Mouse (Mus musculus): Measurements from ENCODE around the gene Riok2. TPM values are rescaled to one million over a fixed set of nuclear protein-coding genes. Genes with fewer than 3 reads are reported as not detected.
A peak's percentile ranks its signal among the peaks of the same experiment; 100 is the strongest.

Gene Riok2
- polyA plus RNA-seq, 1 experiment, result 10.3 TPM

- H3K27ac ChIP-seq (ENCODE audit: control insufficient read depth, insufficient read depth, low read depth, low read length, poor library complexity), result no peak overlapping the region
- 64% methylated on average over 3 of the region's 3 CpGs for WGBS
- TF ChIP-seq CTCF (IDR thresholded peaks at IDR 0.05; ENCODE audit: control insufficient read depth, insufficient read depth, low read length) (no peak), POLR2A (IDR thresholded peaks at IDR 0.05; ENCODE audit: borderline replicate concordance, control insufficient read depth, low read depth, low read length) (no peak)
Observed at GRCm38 (mm10) chr17:17384502-17384901, 10.4 kb downstream of the Riok2 start.

GRCm38 (mm10) chr17:17386117-17386516 is 12.0 kb downstream of the Riok2 start:
- TF ChIP-seq CTCF (IDR thresholded peaks at IDR 0.05; ENCODE audit: control insufficient read depth, insufficient read depth, low read length), result no peak
- no peak for TF ChIP-seq POLR2A (IDR thresholded peaks at IDR 0.05; ENCODE audit: borderline replicate concordance, control insufficient read depth, low read depth, low read length)
- WGBS, result 89% methylated on average over 2 of the region's 2 CpGs

More at GRCm38 (mm10) chr17:17384502-17384901, 10.4 kb downstream of the Riok2 start:
- Histone ChIP-seq H3K4me3 (replicated peaks; ENCODE audit: control insufficient read depth, low read depth, low read length) (no peak overlapping the region), H3K4me1 (ENCODE audit: control insufficient read depth, insufficient read depth, low read length) (no peaks in the 10 kb centered on the region)

GRCm38 (mm10) chr17:17391823-17392222 is 17.7 kb downstream of the Riok2 start:
- TF ChIP-seq CTCF (IDR thresholded peaks at IDR 0.05; ENCODE audit: control insufficient read depth, insufficient read depth, low read length), result no peak
- no peak for TF ChIP-seq POLR2A (IDR thresholded peaks at IDR 0.05; ENCODE audit: borderline replicate concordance, control insufficient read depth, low read depth, low read length)
- Histone ChIP-seq H3K27ac (ENCODE audit: control insufficient read depth, insufficient read depth, low read depth, low read length, poor library complexity) (no peak overlapping the region), H3K4me3 (replicated peaks; ENCODE audit: control insufficient read depth, low read depth, low read length) (no peak overlapping the region), H3K4me1 (ENCODE audit: control insufficient read depth, insufficient read depth, low read length) (no peaks in the 10 kb centered on the region)
- 61% methylated on average over 4 of the region's 4 CpGs for WGBS

More at GRCm38 (mm10) chr17:17386117-17386516, 12.0 kb downstream of the Riok2 start:
- H3K27ac ChIP-seq (ENCODE audit: control insufficient read depth, insufficient read depth, low read depth, low read length, poor library complexity), result no peak overlapping the region
- H3K4me1 ChIP-seq (ENCODE audit: control insufficient read depth, insufficient read depth, low read length), result no peaks in the 10 kb centered on the region
- no peak overlapping the region for H3K4me3 ChIP-seq (replicated peaks; ENCODE audit: control insufficient read depth, low read depth, low read length)

- TF ChIP-seq CTCF (IDR thresholded peaks at IDR 0.05; ENCODE audit: control insufficient read depth, insufficient read depth, low read length), result no peak
- no peak for TF ChIP-seq POLR2A (IDR thresholded peaks at IDR 0.05; ENCODE audit: borderline replicate concordance, control insufficient read depth, low read depth, low read length)
- H3K27ac ChIP-seq (ENCODE audit: control insufficient read depth, insufficient read depth, low read depth, low read length, poor library complexity), result no peak overlapping the region
- no peaks in the 10 kb centered on the region for H3K4me1 ChIP-seq (ENCODE audit: control insufficient read depth, insufficient read depth, low read length)
- no peak overlapping the region for H3K4me3 ChIP-seq (replicated peaks; ENCODE audit: control insufficient read depth, low read depth, low read length)
- WGBS, result 73% methylated on average over 7 of the region's 7 CpGs
Observed at GRCm38 (mm10) chr17:17392863-17393262, 18.8 kb downstream of the Riok2 start.

GRCm38 (mm10) chr17:17393300-17393699 is 19.2 kb downstream of the Riok2 start:
- no peak overlapping the region for H3K4me3 ChIP-seq (replicated peaks; ENCODE audit: control insufficient read depth, low read depth, low read length)
- H3K27ac ChIP-seq (ENCODE audit: control insufficient read depth, insufficient read depth, low read depth, low read length, poor library complexity), result no peak overlapping the region
- 86% methylated on average over 6 of the region's 6 CpGs for WGBS
- TF ChIP-seq CTCF (IDR thresholded peaks at IDR 0.05; ENCODE audit: control insufficient read depth, insufficient read depth, low read length) (no peak), POLR2A (IDR thresholded peaks at IDR 0.05; ENCODE audit: borderline replicate concordance, control insufficient read depth, low read depth, low read length) (no peak)
- no peaks in the 10 kb centered on the region for H3K4me1 ChIP-seq (ENCODE audit: control insufficient read depth, insufficient read depth, low read length)

- H3K4me1 ChIP-seq (ENCODE audit: control insufficient read depth, insufficient read depth, low read length), result no peaks in the 10 kb centered on the region
- 25% methylated on average over 4 of the region's 4 CpGs for WGBS
- H3K4me3 ChIP-seq (replicated peaks; ENCODE audit: control insufficient read depth, low read depth, low read length), result no peak overlapping the region
- H3K27ac ChIP-seq (ENCODE audit: control insufficient read depth, insufficient read depth, low read depth, low read length, poor library complexity), result no peak overlapping the region
- TF ChIP-seq POLR2A (IDR thresholded peaks at IDR 0.05; ENCODE audit: borderline replicate concordance, control insufficient read depth, low read depth, low read length) (no peak), CTCF (IDR thresholded peaks at IDR 0.05; ENCODE audit: control insufficient read depth, insufficient read depth, low read length) (peak; percentile 58)
Observed at GRCm38 (mm10) chr17:17394336-17394735, 20.2 kb downstream of the Riok2 start.

GRCm38 (mm10) chr17:17396869-17397268 is 22.8 kb downstream of the Riok2 start:
- no peaks in the 10 kb centered on the region for H3K4me1 ChIP-seq (ENCODE audit: control insufficient read depth, insufficient read depth, low read length)
- TF ChIP-seq POLR2A (IDR thresholded peaks at IDR 0.05; ENCODE audit: borderline replicate concordance, control insufficient read depth, low read depth, low read length) (no peak), CTCF (IDR thresholded peaks at IDR 0.05; ENCODE audit: control insufficient read depth, insufficient read depth, low read length) (no peak)
- no peak overlapping the region for H3K27ac ChIP-seq (ENCODE audit: control insufficient read depth, insufficient read depth, low read depth, low read length, poor library complexity)
- WGBS, result 47% methylated on average over 1 of the region's 1 CpGs
- no peak overlapping the region for H3K4me3 ChIP-seq (replicated peaks; ENCODE audit: control insufficient read depth, low read depth, low read length)

GRCm38 (mm10) chr17:17398664-17399063 is 24.6 kb downstream of the Riok2 start:
- 34% methylated on average over 2 of the region's 2 CpGs for WGBS
- Histone ChIP-seq H3K4me3 (replicated peaks; ENCODE audit: control insufficient read depth, low read depth, low read length) (no peak overlapping the region), H3K27ac (ENCODE audit: control insufficient read depth, insufficient read depth, low read depth, low read length, poor library complexity) (no peak overlapping the region), H3K4me1 (ENCODE audit: control insufficient read depth, insufficient read depth, low read length) (no peaks in the 10 kb centered on the region)
- TF ChIP-seq CTCF (IDR thresholded peaks at IDR 0.05; ENCODE audit: control insufficient read depth, insufficient read depth, low read length) (no peak), POLR2A (IDR thresholded peaks at IDR 0.05; ENCODE audit: borderline replicate concordance, control insufficient read depth, low read depth, low read length) (no peak)

All from bone marrow, adult 2 months (tissue).